Comparison of ENCODE assay signal across 9 mouse cellular contexts in the genomic region with DNA sequence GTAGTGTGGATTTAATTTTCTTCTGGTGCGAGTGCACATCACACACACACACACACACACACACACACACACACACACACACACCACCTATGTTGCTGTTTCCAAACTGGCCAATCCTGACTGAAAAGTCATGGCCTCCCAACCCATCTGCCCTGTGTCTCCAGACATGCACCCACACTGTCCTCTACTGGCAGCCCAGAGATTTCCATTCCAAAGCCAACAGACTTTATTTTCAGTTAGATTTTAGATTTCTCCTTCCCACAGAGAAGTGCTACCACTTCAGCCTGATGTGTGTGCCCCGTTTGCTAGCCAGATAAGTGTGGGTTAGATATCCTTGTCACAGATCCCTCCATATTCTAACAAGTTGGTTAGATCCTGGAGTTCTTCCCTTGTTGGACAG. TPM values are rescaled to one million over a fixed set of nuclear protein-coding genes. Genes with fewer than 3 reads are reported as not detected.
DNase-seq lines count a peak whose midpoint lies in the region; ATAC-seq and TF ChIP-seq lines count a peak whose summit lies in the region.
"Had no signal": no experiment of that assay in that cellular context is flagged by ENCODE, and none has a peak within 500 bp of the region (broad histone marks: within the 10 kb centered on the region; RNA-seq: fewer than 3 reads in every experiment).

No protein-coding gene starts in this region.

- TF ChIP-seq CTCF in kidney, postnatal 0 days (IDR thresholded peaks at IDR 0.05; ENCODE audit: low read depth), result peak; percentile 83
- TF ChIP-seq CTCF in E14TG2a.4 (conservative IDR thresholded peaks at IDR 0.05; ENCODE audit: low read length), result peak; percentile 65
- TF ChIP-seq CTCF in small intestine, adult 2 months (IDR thresholded peaks at IDR 0.05; ENCODE audit: extremely low read depth, insufficient read length, insufficient replicate concordance, low read depth, low read length), result peak; percentile 48; the same call in 1 of the 2 replicates

- peak; percentile 65 for DNase-seq in kidney, postnatal 0 days (ENCODE audit: low spot score)
- DNase-seq in kidney, adult 11 months, result no peak
- DNase-seq in adrenal gland, postnatal 25 days, result peak; percentile 51
- DNase-seq in forelimb bud, embryonic 11.5 days (ENCODE audit: low read depth, low spot score), result peak; percentile 18

- 0 out of 2 replicates have a peak, but pooled peaks cover 4% of the 10 kb centered on the region for H3K36me3 ChIP-seq in kidney, postnatal 0 days (ENCODE audit: insufficient read depth, low read length)
- peaks cover 16% of the 10 kb centered on the region; the same call in 1 of the 2 replicates for H3K36me3 ChIP-seq in E14TG2a.4 (ENCODE audit: insufficient read depth, low read length)
- H3K36me3 ChIP-seq in small intestine, adult 2 months (ENCODE audit: control insufficient read depth, insufficient read depth, low read length), result peaks cover 4% of the 10 kb centered on the region; the same call in 1 of the 2 replicates
- peaks cover 6% of the 10 kb centered on the region; the same call in 1 of the 2 replicates for H3K36me3 ChIP-seq in intestine, embryonic 15.5 days
- H3K36me3 ChIP-seq: liver, embryonic 15.5 days had no signal

- H3K27ac ChIP-seq in kidney, postnatal 0 days, result no peak overlapping the region
- no peak overlapping the region for H3K27ac ChIP-seq in small intestine, adult 2 months (ENCODE audit: insufficient read depth, low read depth, low read length)
- no peak overlapping the region for H3K27ac ChIP-seq in intestine, embryonic 15.5 days

- H3K4me1 ChIP-seq in kidney, postnatal 0 days (replicated peaks; ENCODE audit: insufficient read depth, low read length), result no peaks in the 10 kb centered on the region
- peaks cover 28% of the 10 kb centered on the region for H3K4me1 ChIP-seq in E14TG2a.4 (replicated peaks; ENCODE audit: low read depth, low read length)
- H3K4me1 ChIP-seq in small intestine, adult 2 months (ENCODE audit: control insufficient read depth, insufficient read depth, insufficient read length, low read length), result peaks cover 4% of the 10 kb centered on the region; the same call in 1 of the 2 replicates
- H3K4me1 ChIP-seq in intestine, embryonic 15.5 days (replicated peaks), result peaks cover 13% of the 10 kb centered on the region

- H3K9ac ChIP-seq in kidney, postnatal 0 days (ENCODE audit: low read depth, low read length), result no peak overlapping the region
- no peak overlapping the region for H3K9ac ChIP-seq in intestine, embryonic 15.5 days
- H3K9ac ChIP-seq: liver, embryonic 15.5 days had no signal

- no peak overlapping the region for H3K4me2 ChIP-seq in kidney, postnatal 0 days (ENCODE audit: low read length)
- H3K4me2 ChIP-seq in intestine, embryonic 15.5 days (replicated peaks), result no peak overlapping the region
- H3K4me2 ChIP-seq: liver, embryonic 15.5 days had no signal

- no peak for TF ChIP-seq POLR2A in small intestine, adult 2 months (IDR thresholded peaks at IDR 0.05; ENCODE audit: low read depth, low read length)

- H3K4me3 ChIP-seq in kidney, postnatal 0 days (replicated peaks; ENCODE audit: low read depth, low read length), result no peak overlapping the region
- no peak overlapping the region for H3K4me3 ChIP-seq in E14TG2a.4 (replicated peaks; ENCODE audit: low read length)
- no peak overlapping the region for H3K4me3 ChIP-seq in small intestine, adult 2 months (ENCODE audit: low read depth, low read length)
- no peak overlapping the region for H3K4me3 ChIP-seq in intestine, embryonic 15.5 days (replicated peaks)
- H3K4me3 ChIP-seq: liver, embryonic 15.5 days had no signal

- no peaks in the 10 kb centered on the region for H3K27me3 ChIP-seq in kidney, postnatal 0 days (ENCODE audit: insufficient read depth, low read length)
- H3K27me3 ChIP-seq in E14TG2a.4 (ENCODE audit: insufficient read depth, low read length), result no peaks in the 10 kb centered on the region
- H3K27me3 ChIP-seq in small intestine, adult 2 months (ENCODE audit: control insufficient read depth, insufficient read depth, low read length), result no peaks in the 10 kb centered on the region
- no peaks in the 10 kb centered on the region for H3K27me3 ChIP-seq in intestine, embryonic 15.5 days (replicated peaks)
- H3K27me3 ChIP-seq: liver, embryonic 15.5 days had no signal

- H3K9me3 ChIP-seq in kidney, postnatal 0 days (replicated peaks; ENCODE audit: low read length), result no peaks in the 10 kb centered on the region
- H3K9me3 ChIP-seq in E14TG2a.4 (ENCODE audit: low read length), result no peaks in the 10 kb centered on the region
- H3K9me3 ChIP-seq in intestine, embryonic 15.5 days, result no peaks in the 10 kb centered on the region
- H3K9me3 ChIP-seq: liver, embryonic 15.5 days had no signal

- no peak for ATAC-seq in kidney, postnatal 0 days (replicated peaks; ENCODE audit: low FRiP score, low read depth)
- ATAC-seq in monocyte, adult 5-6 weeks (replicated peaks; ENCODE audit: insufficient number of reproducible peaks, low FRiP score, low TSS enrichment, poor library complexity, severe bottlenecking), result no peak
- no peak for ATAC-seq in intestine, embryonic 15.5 days

- WGBS in kidney, postnatal 0 days, result 63% methylated on average over 2 of the region's 2 CpGs
- 64% methylated on average over 2 of the region's 2 CpGs for WGBS in small intestine, adult 2 months
- 49% methylated on average over 2 of the region's 2 CpGs for WGBS in intestine, embryonic 15.5 days

RNA-seq across cellular contexts. Expression of gene Serac1, which starts 59.8 kb away (rescaled TPM):
- 2.2 and 2.4 TPM in 2 replicates for polyA plus RNA-seq in kidney, postnatal 0 days (2015; fragmentation: Nextera tagmentation; extraction: Ambion mirVana)
- 8.0 and 12.1 TPM in 2 replicates for total RNA-seq in adrenal gland, postnatal 25 days (2021)
- polyA plus RNA-seq in small intestine, adult 2 months (2012; rRNA removed), result 0.86 and 1.3 TPM in 2 replicates
- total RNA-seq in monocyte, adult 5-6 weeks (2017), result 1.3 to 4.2 TPM (median 3.7 TPM) in 3 replicates
- 4.8 and 5.3 TPM in 2 replicates for polyA plus RNA-seq in intestine, embryonic 15.5 days (2015; fragmentation: Nextera tagmentation; extraction: Ambion mirVana)

RNA-seq across cellular contexts. Expression of gene Gtf2h5, which starts 59.8 kb away (rescaled TPM):
- 188 TPM in 2 replicates for polyA plus RNA-seq in kidney, postnatal 0 days (2015; fragmentation: Nextera tagmentation; extraction: Ambion mirVana)
- 74.6 and 94.0 TPM in 2 replicates for total RNA-seq in adrenal gland, postnatal 25 days (2021)
- 2.9 and 5.9 TPM in 2 replicates for polyA plus RNA-seq in small intestine, adult 2 months (2012; rRNA removed)
- 33.3 to 71.9 TPM (median 54.4 TPM) in 3 replicates for total RNA-seq in monocyte, adult 5-6 weeks (2017)
- 155 and 165 TPM in 2 replicates for polyA plus RNA-seq in intestine, embryonic 15.5 days (2015; fragmentation: Nextera tagmentation; extraction: Ambion mirVana)

Comparison
In these comparisons a context has a peak if more than half of its experiments do, and no peak if none do; other contexts are left out.
1. RNA of gene Gtf2h5, which starts 59.8 kb away (polyA plus RNA-seq): 188 TPM in kidney, postnatal 0 days and 155 to 165 TPM in intestine, embryonic 15.5 days; 2.9 to 5.9 TPM in small intestine, adult 2 months; every median in the first group is over 10 times any median in the second.
2. Peak in every context shown above with its lines, with median percentiles within 50 percentile points of each other: CTCF ChIP-seq.